Mouse (Mus musculus) liver, embryonic 14.5 days (tissue): ENCODE measurements around the gene Sulf2.

Experiments
- CTCF ChIP-seq: IDR thresholded peaks from 2 replicates; pipeline ENCODE4 v1.5.1; 2016; ENCODE audit warnings: antibody characterized with exemption, low read depth, control low read depth
- EP300 ChIP-seq: IDR thresholded peaks from 2 replicates; pipeline ENCODE4 v1.6.1; 2016; ENCODE audit warnings: antibody characterized with exemption, low read depth

DNA sequence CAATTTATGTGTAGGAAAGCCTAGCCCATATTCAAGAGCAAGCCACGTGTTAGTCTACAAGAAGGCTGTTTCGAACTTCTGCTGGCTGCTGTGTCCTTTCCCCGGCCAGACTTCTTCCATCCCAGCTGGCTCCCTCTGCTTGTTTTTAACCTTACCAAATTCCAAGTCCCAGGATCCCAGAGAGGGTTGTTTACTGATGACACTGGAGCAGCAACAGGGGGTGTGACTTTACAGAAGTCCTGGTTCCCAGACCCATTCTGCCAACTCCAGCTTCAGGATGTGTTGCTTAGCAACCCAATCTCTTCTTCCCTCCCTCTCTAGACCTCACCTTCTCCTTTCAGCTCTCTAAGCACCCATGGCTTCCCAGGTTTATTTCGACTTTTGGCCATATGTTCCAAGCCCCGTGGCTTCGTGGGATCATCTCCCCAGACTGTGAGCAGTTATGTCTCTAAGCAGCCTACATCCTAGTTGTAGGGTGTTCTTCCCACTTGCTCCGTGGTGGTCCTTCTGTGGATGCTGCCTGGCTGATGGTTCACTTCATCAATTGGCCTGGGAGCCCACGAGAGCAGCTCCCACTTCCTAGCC is 20.2 kb upstream of the Sulf2 start:
- TF ChIP-seq CTCF (no peak), EP300 (no peak)
